Mouse (Mus musculus) MEL (cell line): ENCODE measurements around the gene Plaur.

Experiments
- CTCF ChIP-seq, 3 experiments: IDR thresholded peaks in 2 of 3; conservative IDR thresholded peaks in 1 of 3; 2 replicates each; pipeline ENCODE4 v1.5.1; 2011 to 2012; ENCODE audit warnings: low read length in 3 of 3, low read depth in 2 of 3, mild to moderate bottlenecking in 2 of 3, improper control_type of control experiment in 1 of 3, inconsistent platforms in 1 of 3, mixed read lengths in 1 of 3, moderate library complexity in 1 of 3; ENCODE audit not compliant: control insufficient read depth in 1 of 3, insufficient read depth in 1 of 3, poor library complexity in 1 of 3, severe bottlenecking in 1 of 3
- EP300 ChIP-seq, 2 experiments: IDR thresholded peaks; 2 replicates each; pipeline ENCODE4 v1.6.1; 2011; ENCODE audit warnings: improper control_type of control experiment in 2 of 2, low read length in 2 of 2, low read depth in 1 of 2, mild to moderate bottlenecking in 1 of 2
- MAX ChIP-seq: IDR thresholded peaks from 2 replicates; pipeline ENCODE4 v1.6.1; 2011; ENCODE audit warnings: low read length, improper control_type of control experiment
- MAZ ChIP-seq: IDR thresholded peaks from 2 replicates; pipeline ENCODE4 v1.6.1; 2012; ENCODE audit warnings: low read depth, mild to moderate bottlenecking, inconsistent platforms, low read length, improper control_type of control experiment
- MEF2A ChIP-seq: IDR thresholded peaks from 2 replicates; pipeline ENCODE4 v1.6.1; 2014; ENCODE audit warnings: low read depth, mild to moderate bottlenecking, inconsistent platforms, low read length, improper control_type of control experiment; ENCODE audit not compliant: poor library complexity, insufficient replicate concordance, severe bottlenecking; ENCODE audit errors: extremely low read depth
- POLR2AphosphoS2 ChIP-seq: IDR thresholded peaks from 2 replicates; pipeline ENCODE4 v1.6.1; 2011; ENCODE audit warnings: low read length, improper control_type of control experiment
- POLR2AphosphoS5 ChIP-seq: IDR thresholded peaks from 2 replicates; pipeline ENCODE4 v1.6.1; 2012; ENCODE audit warnings: low read depth, borderline replicate concordance, mild to moderate bottlenecking, inconsistent platforms, low read length, moderate library complexity, mixed read lengths
- SIN3A ChIP-seq: IDR thresholded peaks from 2 replicates; pipeline ENCODE4 v1.6.1; 2012; ENCODE audit warnings: low read length, improper control_type of control experiment, inconsistent platforms
- USF1 ChIP-seq: IDR thresholded peaks from 2 replicates; pipeline ENCODE4 v1.6.1; 2014; ENCODE audit warnings: low read depth, mild to moderate bottlenecking, inconsistent platforms, low read length, improper control_type of control experiment, moderate library complexity
- USF2 ChIP-seq, 2 experiments: IDR thresholded peaks; 2 replicates each; pipeline ENCODE4 v1.6.1; 2011 to 2012; ENCODE audit warnings: improper control_type of control experiment in 2 of 2, low read length in 2 of 2, borderline replicate concordance in 1 of 2, inconsistent platforms in 1 of 2, low read depth in 1 of 2, mild to moderate bottlenecking in 1 of 2; ENCODE audit not compliant: insufficient read depth in 1 of 2
- ZMIZ1 ChIP-seq: IDR thresholded peaks from 2 replicates; pipeline ENCODE4 v1.6.1; 2012; ENCODE audit warnings: low read depth, mild to moderate bottlenecking, inconsistent platforms, low read length, improper control_type of control experiment, moderate library complexity

DNA sequence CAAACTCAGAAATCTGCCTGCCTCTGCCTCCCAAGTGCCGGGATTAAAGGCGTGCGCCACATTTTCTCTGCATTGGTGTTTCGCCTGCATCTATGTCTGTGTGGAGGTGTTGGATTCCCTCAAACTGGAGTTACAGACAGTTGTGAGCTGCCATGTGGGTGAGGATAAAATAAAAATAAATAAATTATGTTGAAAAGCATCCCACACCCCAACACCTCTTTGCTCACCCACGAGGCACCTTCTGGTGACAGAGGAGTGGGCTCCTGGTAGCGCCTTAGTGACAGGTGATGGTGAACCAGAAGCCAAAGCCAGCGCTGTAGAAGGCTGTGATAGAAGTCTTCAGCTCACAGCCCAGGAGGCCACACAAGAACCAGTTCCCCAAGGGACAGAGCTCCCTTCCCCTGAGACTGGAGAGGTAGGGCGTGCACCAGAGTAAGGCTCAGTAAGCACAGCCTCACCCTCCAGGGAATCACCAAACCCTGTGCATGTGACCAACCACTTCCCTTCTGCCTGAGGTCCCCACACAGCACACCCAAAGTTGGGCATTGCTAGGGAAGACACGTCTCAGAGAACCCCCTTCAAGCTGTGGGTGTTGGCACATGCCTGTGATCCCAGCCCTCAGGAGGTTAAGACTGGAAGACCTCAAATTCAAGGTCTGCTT is 16.9 kb upstream of the Plaur start:
- TF ChIP-seq ZMIZ1, result no peak
- TF ChIP-seq CTCF (IDR thresholded peaks at IDR 0.05 in 2 of 3, conservative IDR thresholded peaks at IDR 0.05 in 1 of 3; ENCODE audit: control insufficient read depth in 1 of 3, insufficient read depth in 1 of 3, low read depth in 2 of 3, low read length in 3 of 3, poor library complexity in 1 of 3, severe bottlenecking in 1 of 3), result no peak
- no peak for TF ChIP-seq USF2 (IDR thresholded peaks at IDR 0.05; ENCODE audit: borderline replicate concordance in 1 of 2, insufficient read depth in 1 of 2, low read depth in 1 of 2, low read length in 2 of 2)
- no peak for TF ChIP-seq EP300 (IDR thresholded peaks at IDR 0.05; ENCODE audit: low read depth in 1 of 2, low read length in 2 of 2)
- TF ChIP-seq SIN3A, result no peak
- TF ChIP-seq POLR2AphosphoS5, result no peak
- no peak for TF ChIP-seq USF1
- no peak for TF ChIP-seq POLR2AphosphoS2
- TF ChIP-seq MAZ, result no peak
- TF ChIP-seq MEF2A, result no peak
- no peak for TF ChIP-seq MAX
